Mouse (Mus musculus) kidney, postnatal 10 days (tissue): Measurements from ENCODE around the gene Cacng5.

ENCODE experiments used
- DNase-seq: peaks from one replicate; pipeline ENCODE4 v3.0.0; 2021; ENCODE audit warnings: mixed read lengths

Gene Cacng5

GRCm38 (mm10) chr11:107876840-107877239 lies 38.0 kb downstream of the Cacng5 start:
- DNase-seq = no peak

GRCm38 (mm10) chr11:107875861-107876494 lies 38.9 kb downstream of the Cacng5 start:
- DNase-seq = no peak

GRCm38 (mm10) chr11:107872743-107873142 lies 42.1 kb downstream of the Cacng5 start:
- no peak for DNase-seq

DNA sequence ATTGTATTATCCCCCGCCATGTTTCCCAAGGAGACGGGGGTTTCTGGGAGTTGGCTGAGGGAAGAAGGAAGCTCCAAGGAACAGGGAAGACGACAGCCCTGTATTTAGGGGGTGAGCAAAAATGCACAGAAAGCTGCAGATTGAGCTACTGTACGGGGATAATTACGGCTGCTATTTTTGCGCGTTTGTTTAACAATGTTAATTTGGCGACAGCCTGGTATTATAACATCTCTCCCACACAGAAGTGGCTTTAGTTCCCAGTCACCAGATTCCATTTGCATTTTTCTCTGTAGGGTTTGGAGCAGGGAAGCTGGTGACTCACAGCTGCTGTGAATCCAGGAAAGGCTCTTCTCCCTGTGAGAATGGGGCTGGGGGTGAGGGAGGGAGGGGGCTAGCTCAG lies 47.3 kb downstream of the Cacng5 start:
- peak; percentile 33 for DNase-seq

DNA sequence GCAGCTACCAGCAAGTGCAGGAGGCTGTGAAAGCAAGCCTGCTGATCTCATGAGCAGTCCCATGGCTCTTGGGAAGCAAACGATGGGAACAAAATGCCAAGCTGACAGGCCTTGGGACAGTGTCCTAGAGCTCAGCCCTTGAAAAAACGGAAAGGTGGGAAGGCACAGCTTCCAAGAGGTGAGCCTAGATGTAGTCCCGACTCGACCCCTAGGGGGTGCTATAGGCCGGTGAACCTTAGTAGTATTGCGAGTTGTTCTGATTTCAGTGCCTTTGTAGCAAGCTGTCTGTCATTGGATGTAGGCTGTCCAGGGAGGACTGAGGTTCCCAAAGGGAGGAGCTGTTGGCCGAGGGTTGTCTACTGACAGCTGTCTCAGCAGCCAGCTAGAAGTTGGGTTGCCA lies 49.7 kb downstream of the Cacng5 start:
- peak; percentile 83 for DNase-seq

DNA sequence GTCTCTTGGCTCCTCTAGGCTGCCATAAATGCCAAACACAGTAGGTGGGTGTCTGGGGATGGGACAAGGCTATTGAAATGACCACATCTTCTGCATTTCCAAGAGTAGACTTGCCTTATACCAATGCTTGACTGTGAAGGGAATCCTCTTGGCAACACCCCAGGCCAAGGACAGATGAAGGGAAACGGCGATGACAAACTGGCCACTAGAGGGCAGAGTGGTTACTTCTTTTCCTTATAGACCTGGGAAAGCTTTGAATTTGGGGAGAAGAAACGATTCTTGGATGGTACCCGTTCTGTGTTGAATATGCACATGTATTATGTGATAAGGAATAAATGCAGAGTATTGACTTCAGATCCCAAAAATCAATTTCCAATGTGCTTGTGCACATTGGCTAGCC lies 50.8 kb downstream of the Cacng5 start:
- peak; percentile 86 for DNase-seq

DNA sequence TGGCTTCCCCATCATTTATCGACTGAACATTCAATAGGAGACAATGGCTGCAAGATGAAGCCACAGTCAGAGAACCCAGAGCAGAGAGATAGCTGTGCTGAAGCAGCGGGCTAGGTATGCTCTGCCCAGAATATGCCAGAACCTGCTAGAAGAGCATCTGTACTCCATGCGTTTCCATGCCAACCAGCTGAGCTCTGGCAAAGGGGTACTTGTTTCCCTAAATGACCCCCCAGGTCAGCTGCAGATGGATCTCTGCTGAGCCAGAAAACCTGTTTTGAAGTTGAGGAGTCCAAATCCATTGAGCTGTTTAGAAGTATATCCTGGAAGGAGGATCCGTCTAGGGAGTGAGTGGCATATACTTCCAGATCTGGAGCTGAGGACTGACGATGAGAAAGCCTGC lies 53.1 kb downstream of the Cacng5 start:
- DNase-seq = no peak

- DNase-seq = no peak
These were observed 55.0 kb downstream of the Cacng5 start for GRCm38 (mm10) chr11:107859871-107860270.

DNA sequence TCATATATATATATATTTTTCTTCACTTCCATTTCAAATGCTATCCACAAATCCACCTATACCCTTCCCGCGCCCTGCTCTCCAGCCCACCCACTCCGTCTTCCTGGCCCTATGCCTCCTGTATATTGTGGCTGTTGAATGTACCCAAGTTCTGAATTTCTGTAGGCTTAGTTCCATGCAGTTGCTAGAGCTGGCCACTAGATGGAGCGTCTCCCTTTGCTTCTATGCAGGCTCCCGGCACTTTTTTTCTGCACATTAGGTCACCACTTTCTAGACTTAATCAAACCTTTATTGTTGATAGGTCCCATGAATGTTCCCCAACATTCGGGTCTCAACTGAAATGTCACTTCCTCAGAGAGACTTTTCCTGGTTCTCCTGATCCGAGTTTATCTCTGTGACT lies 55.6 kb downstream of the Cacng5 start:
- DNase-seq = peak; percentile 65

GRCm38 (mm10) chr11:107853088-107853487 lies 61.8 kb downstream of the Cacng5 start:
- peak; percentile 79 for DNase-seq

DNA sequence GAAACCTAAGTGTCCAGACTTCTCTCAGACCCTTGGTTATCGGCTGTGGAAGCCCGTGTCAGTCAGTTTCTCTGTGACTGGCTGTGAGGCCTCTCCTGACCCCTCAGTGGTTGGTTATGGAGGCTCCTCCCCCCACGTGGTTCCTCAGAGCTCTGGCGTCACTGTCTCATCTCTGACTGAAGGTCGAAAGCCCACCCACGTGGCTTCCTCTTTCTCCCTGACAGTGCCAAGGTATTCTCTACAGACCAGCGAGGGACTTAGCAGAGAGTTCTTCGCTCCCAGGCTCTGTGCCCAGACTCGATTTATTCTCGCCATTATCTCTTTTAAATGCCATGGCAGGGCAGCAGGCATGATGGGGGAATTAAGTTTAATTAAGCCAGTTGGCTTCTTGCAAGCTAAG lies 65.2 kb downstream of the Cacng5 start:
- peak; percentile 19 for DNase-seq

- DNase-seq = no peak
These were observed 70.7 kb downstream of the Cacng5 start for GRCm38 (mm10) chr11:107844175-107844574.

DNA sequence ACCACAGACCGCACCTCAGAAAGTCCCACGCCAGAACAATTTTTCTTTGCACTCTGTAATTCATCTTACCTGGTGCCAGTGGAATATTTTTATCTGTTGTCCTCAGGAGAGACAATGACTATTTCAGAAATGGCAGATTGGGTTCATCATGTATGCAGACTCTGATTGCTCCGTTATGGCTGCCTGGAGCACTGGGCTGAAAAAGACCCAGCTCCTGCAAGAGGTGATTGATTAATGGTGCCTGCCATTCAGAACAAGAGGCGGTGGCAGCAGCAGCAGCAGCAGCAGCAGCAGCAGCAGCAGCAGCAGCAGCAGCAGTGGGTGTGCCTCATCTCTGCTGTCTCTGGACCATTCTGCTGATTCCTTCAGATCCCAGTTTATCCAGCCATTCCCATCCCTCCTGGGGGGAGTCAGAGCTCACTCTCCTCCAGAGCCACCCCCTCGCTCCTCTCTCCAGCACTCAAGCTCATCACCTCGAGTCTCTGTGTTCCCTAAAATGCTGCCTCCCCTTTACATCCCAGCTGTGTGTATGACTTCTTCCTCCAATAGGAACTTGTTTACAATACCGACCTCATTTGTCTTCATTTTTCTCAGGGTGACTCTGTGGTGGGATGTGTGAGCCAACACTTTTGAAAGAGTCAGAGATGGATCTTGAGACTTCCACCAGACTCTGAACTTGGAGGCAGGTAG lies 81.4 kb downstream of the Cacng5 start:
- no peak for DNase-seq
